Mouse (Mus musculus): ENCODE measurements around the gene Sorbs2. TPM values are rescaled to one million over a fixed set of nuclear protein-coding genes. Genes with fewer than 3 reads are reported as not detected.
A peak's percentile ranks its signal among the peaks of the same experiment; 100 is the strongest.

Sorbs2 gene
- polyA plus RNA-seq, 1 experiment from 2014 or later = 476 TPM

GRCm38 (mm10) chr8:45593711-45594110, 86.1 kb downstream of the Sorbs2 start:
- no peak overlapping the region for H3K4me2 ChIP-seq (ENCODE audit: low read length)
- H3K9me3 ChIP-seq (ENCODE audit: control insufficient read depth, low read length) = no peaks in the 10 kb centered on the region
- H3K4me1 ChIP-seq (ENCODE audit: control insufficient read depth in 2 of 2, insufficient read depth in 2 of 2, low read length in 2 of 2) = peaks cover 7 to 18% of the 10 kb centered on the region in 2 experiments
- H3K27ac ChIP-seq (replicated peaks in 1 of 2; ENCODE audit: control insufficient read depth in 1 of 2, insufficient read depth in 1 of 2, low read depth in 2 of 2, low read length in 2 of 2) = no peak overlapping the region
- no peaks in the 10 kb centered on the region for H3K36me3 ChIP-seq (ENCODE audit: control insufficient read depth, insufficient read depth, low read length)
- H3K27me3 ChIP-seq (ENCODE audit: control insufficient read depth, insufficient read depth, low read length) = no peaks in the 10 kb centered on the region
- no peak overlapping the region for H3K4me3 ChIP-seq (ENCODE audit: control insufficient read depth in 1 of 2, insufficient read depth in 1 of 2, low read depth in 1 of 2, low read length in 2 of 2)
- ATAC-seq (ENCODE audit: insufficient number of reproducible peaks, insufficient read depth, low FRiP score, low read depth) = no peak
- WGBS = 85% methylated on average over 5 of the region's 5 CpGs
- H3K9ac ChIP-seq (ENCODE audit: low read length) = no peak overlapping the region

DNA sequence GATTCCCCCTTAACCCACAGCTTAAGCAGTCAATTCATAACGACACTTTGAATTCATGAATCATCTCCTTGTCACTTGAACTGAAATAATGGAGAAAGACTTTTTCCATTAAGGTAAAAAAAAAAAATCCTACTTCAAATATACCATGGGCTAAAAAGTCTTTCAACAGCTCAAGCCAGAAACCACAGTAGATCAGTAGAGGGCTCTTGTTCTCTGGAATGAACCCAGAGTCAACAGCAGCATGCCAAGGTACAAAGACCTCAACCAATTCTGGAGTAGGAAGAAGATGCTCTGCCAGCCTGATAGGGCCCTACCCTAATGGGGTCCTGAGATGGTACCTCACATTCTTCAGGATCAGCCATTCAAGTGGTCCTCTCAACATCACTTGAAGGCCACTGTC, 88.4 kb downstream of the Sorbs2 start:
- 70% methylated on average over 1 of the region's 1 CpGs for WGBS
- no peak for ATAC-seq (ENCODE audit: insufficient number of reproducible peaks, insufficient read depth, low FRiP score, low read depth)
- H3K9me3 ChIP-seq (ENCODE audit: control insufficient read depth, low read length) = no peaks in the 10 kb centered on the region

DNA sequence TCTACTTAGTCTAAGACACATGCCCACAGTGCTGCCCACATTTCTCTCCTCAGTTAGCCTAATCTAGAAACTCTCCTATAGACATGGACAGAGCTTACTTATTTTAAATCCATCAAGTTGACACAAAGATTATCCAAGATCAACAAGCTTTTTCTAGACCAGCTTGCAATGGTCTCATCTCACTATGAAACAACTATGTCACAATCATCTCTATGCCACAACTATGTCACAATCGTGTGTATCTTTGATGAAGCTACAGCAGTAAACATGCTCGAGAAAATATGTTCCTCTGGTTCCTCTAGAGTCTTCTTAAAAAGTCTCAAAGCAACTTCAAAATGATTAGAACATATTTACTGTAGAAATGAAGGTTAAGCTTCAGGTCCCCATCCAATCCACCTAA, 89.0 kb downstream of the Sorbs2 start:
- H3K9ac ChIP-seq (ENCODE audit: low read length) = no peak overlapping the region
- no peaks in the 10 kb centered on the region for H3K9me3 ChIP-seq (ENCODE audit: control insufficient read depth, low read length)
- no peak for ATAC-seq (ENCODE audit: insufficient number of reproducible peaks, insufficient read depth, low FRiP score, low read depth)
- H3K4me2 ChIP-seq (ENCODE audit: low read length) = no peak overlapping the region
- H3K4me3 ChIP-seq (ENCODE audit: control insufficient read depth in 1 of 2, insufficient read depth in 1 of 2, low read depth in 1 of 2, low read length in 2 of 2) = no peak overlapping the region
- H3K36me3 ChIP-seq (ENCODE audit: control insufficient read depth, insufficient read depth, low read length) = no peaks in the 10 kb centered on the region
- H3K27ac ChIP-seq (replicated peaks in 1 of 2; ENCODE audit: control insufficient read depth in 1 of 2, insufficient read depth in 1 of 2, low read depth in 2 of 2, low read length in 2 of 2) = no peak overlapping the region
- 92% methylated on average over 2 of the region's 2 CpGs for WGBS
- no peaks in the 10 kb centered on the region for H3K27me3 ChIP-seq (ENCODE audit: control insufficient read depth, insufficient read depth, low read length)
- H3K4me1 ChIP-seq (ENCODE audit: control insufficient read depth in 2 of 2, insufficient read depth in 2 of 2, low read length in 2 of 2) = peaks cover 9 to 19% of the 10 kb centered on the region in 2 experiments

More for the DNA sequence above, 88.4 kb downstream of the Sorbs2 start:
- H3K4me3 ChIP-seq (ENCODE audit: control insufficient read depth in 1 of 2, insufficient read depth in 1 of 2, low read depth in 1 of 2, low read length in 2 of 2) = no peak overlapping the region
- H3K4me2 ChIP-seq (ENCODE audit: low read length) = no peak overlapping the region
- H3K9ac ChIP-seq (ENCODE audit: low read length) = no peak overlapping the region
- H3K36me3 ChIP-seq (ENCODE audit: control insufficient read depth, insufficient read depth, low read length) = no peaks in the 10 kb centered on the region
- H3K27ac ChIP-seq (replicated peaks in 1 of 2; ENCODE audit: control insufficient read depth in 1 of 2, insufficient read depth in 1 of 2, low read depth in 2 of 2, low read length in 2 of 2) = no peak overlapping the region
- peaks cover 8 to 21% of the 10 kb centered on the region in 2 experiments for H3K4me1 ChIP-seq (ENCODE audit: control insufficient read depth in 2 of 2, insufficient read depth in 2 of 2, low read length in 2 of 2)
- no peaks in the 10 kb centered on the region for H3K27me3 ChIP-seq (ENCODE audit: control insufficient read depth, insufficient read depth, low read length)

DNA sequence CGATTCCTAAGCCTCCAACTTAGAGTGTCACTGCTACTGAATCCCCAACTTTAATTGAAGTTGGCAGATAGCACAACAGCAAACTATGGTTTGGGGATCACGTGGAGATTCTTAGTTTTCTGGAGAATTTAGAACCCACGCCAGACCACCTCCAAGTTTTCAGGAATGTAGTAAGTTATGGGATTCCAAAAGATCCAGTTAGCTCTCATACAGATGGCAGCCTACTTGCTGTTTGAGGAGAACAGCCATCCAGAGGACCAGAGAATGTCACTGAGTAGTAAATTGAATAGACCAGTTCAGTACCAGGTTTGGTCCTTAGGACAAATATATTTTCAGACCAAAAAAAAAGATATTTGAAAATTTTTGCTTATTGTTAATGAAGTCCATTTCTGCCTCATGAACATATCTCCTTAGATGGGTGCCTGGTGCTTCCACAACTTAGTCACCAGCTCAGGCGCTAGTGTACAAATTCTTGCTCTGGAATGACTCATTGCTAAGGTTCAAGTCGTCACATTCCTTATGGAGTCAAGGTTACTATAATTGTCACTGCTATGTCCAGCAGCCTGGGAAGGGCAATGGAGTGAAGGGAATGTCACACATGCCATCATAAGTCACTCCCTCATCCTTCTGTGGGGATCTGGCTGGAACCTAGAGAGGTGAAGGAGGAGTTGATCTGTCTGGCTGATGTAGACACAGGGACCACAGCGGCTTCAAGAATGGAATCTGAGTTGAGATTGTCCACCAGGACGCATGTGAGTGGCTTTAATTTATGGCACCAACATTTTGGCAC, 90.2 kb downstream of the Sorbs2 start:
- no peaks in the 10 kb centered on the region for H3K27me3 ChIP-seq (ENCODE audit: control insufficient read depth, insufficient read depth, low read length)
- H3K27ac ChIP-seq (replicated peaks in 1 of 2; ENCODE audit: control insufficient read depth in 1 of 2, insufficient read depth in 1 of 2, low read depth in 2 of 2, low read length in 2 of 2) = peak overlapping the region; percentile 93 to 95
- H3K4me2 ChIP-seq (ENCODE audit: low read length) = peak overlapping the region; percentile 33; the same call in 1 of the 2 replicates
- H3K9ac ChIP-seq (ENCODE audit: low read length) = no peak overlapping the region
- no peaks in the 10 kb centered on the region for H3K36me3 ChIP-seq (ENCODE audit: control insufficient read depth, insufficient read depth, low read length)
- WGBS = 44% methylated on average over 7 of the region's 7 CpGs
- H3K9me3 ChIP-seq (ENCODE audit: control insufficient read depth, low read length) = no peaks in the 10 kb centered on the region
- H3K4me1 ChIP-seq (ENCODE audit: control insufficient read depth in 2 of 2, insufficient read depth in 2 of 2, low read length in 2 of 2) = peaks cover 6 to 17% of the 10 kb centered on the region in 2 experiments
- H3K4me3 ChIP-seq (ENCODE audit: control insufficient read depth in 1 of 2, insufficient read depth in 1 of 2, low read depth in 1 of 2, low read length in 2 of 2) = no peak overlapping the region
- peak; percentile 71 for ATAC-seq (ENCODE audit: insufficient number of reproducible peaks, insufficient read depth, low FRiP score, low read depth)

GRCm38 (mm10) chr8:45598883-45599282, 91.3 kb downstream of the Sorbs2 start:
- Histone ChIP-seq H3K9ac (ENCODE audit: low read length) (no peak overlapping the region), H3K9me3 (ENCODE audit: control insufficient read depth, low read length) (no peaks in the 10 kb centered on the region), H3K4me2 (ENCODE audit: low read length) (no peak overlapping the region), H3K4me1 (ENCODE audit: control insufficient read depth in 2 of 2, insufficient read depth in 2 of 2, low read length in 2 of 2) (peaks cover 6 to 17% of the 10 kb centered on the region in 2 experiments), H3K27ac (replicated peaks in 1 of 2; ENCODE audit: control insufficient read depth in 1 of 2, insufficient read depth in 1 of 2, low read depth in 2 of 2, low read length in 2 of 2) (peak overlapping the region in 1 of 2 experiments; percentile 93; a peak in 3 of 4 replicates), H3K4me3 (ENCODE audit: control insufficient read depth in 1 of 2, insufficient read depth in 1 of 2, low read depth in 1 of 2, low read length in 2 of 2) (no peak overlapping the region), H3K36me3 (ENCODE audit: control insufficient read depth, insufficient read depth, low read length) (no peaks in the 10 kb centered on the region), H3K27me3 (ENCODE audit: control insufficient read depth, insufficient read depth, low read length) (no peaks in the 10 kb centered on the region)
- no peak for ATAC-seq (ENCODE audit: insufficient number of reproducible peaks, insufficient read depth, low FRiP score, low read depth)
- 74% methylated on average over 2 of the region's 2 CpGs for WGBS

- peak overlapping the region in 1 of 2 experiments; percentile 11; a peak in 1 of 4 replicates for H3K27ac ChIP-seq (replicated peaks in 1 of 2; ENCODE audit: control insufficient read depth in 1 of 2, insufficient read depth in 1 of 2, low read depth in 2 of 2, low read length in 2 of 2)
- no peaks in the 10 kb centered on the region for H3K36me3 ChIP-seq (ENCODE audit: control insufficient read depth, insufficient read depth, low read length)
- H3K4me3 ChIP-seq (ENCODE audit: control insufficient read depth in 1 of 2, insufficient read depth in 1 of 2, low read depth in 1 of 2, low read length in 2 of 2) = no peak overlapping the region
- H3K9me3 ChIP-seq (ENCODE audit: control insufficient read depth, low read length) = no peaks in the 10 kb centered on the region
- H3K4me1 ChIP-seq (ENCODE audit: control insufficient read depth in 2 of 2, insufficient read depth in 2 of 2, low read length in 2 of 2) = peaks cover 6 to 17% of the 10 kb centered on the region in 2 experiments
- 66% methylated on average over 4 of the region's 4 CpGs for WGBS
- no peak overlapping the region for H3K9ac ChIP-seq (ENCODE audit: low read length)
- ATAC-seq (ENCODE audit: insufficient number of reproducible peaks, insufficient read depth, low FRiP score, low read depth) = no peak
- H3K27me3 ChIP-seq (ENCODE audit: control insufficient read depth, insufficient read depth, low read length) = no peaks in the 10 kb centered on the region
- H3K4me2 ChIP-seq (ENCODE audit: low read length) = no peak overlapping the region
Measured at GRCm38 (mm10) chr8:45602019-45602418, 94.4 kb downstream of the Sorbs2 start.

DNA sequence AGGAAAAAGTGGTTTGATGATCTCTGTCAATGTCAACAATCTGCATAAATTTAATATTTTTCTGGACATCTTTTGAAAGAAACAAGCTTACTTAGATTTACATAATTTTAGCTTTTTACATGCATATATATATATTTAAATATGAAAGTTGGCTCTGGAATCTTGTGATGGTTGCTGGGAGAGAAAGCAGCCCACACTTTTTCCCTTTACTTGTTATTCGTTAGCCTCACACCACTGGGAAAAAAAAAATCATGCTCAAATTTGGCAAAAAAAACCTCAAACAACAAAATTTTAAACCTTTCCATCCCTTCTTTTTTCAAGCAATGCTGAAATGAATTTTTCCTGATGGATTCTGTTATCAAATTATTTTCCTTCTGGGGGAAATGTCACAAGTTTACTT, 97.8 kb downstream of the Sorbs2 start:
- Histone ChIP-seq H3K9me3 (ENCODE audit: control insufficient read depth, low read length) (no peaks in the 10 kb centered on the region), H3K27ac (replicated peaks in 1 of 2; ENCODE audit: control insufficient read depth in 1 of 2, insufficient read depth in 1 of 2, low read depth in 2 of 2, low read length in 2 of 2) (no peak overlapping the region), H3K4me3 (ENCODE audit: control insufficient read depth in 1 of 2, insufficient read depth in 1 of 2, low read depth in 1 of 2, low read length in 2 of 2) (no peak overlapping the region), H3K9ac (ENCODE audit: low read length) (no peak overlapping the region), H3K27me3 (ENCODE audit: control insufficient read depth, insufficient read depth, low read length) (no peaks in the 10 kb centered on the region), H3K4me2 (ENCODE audit: low read length) (no peak overlapping the region), H3K36me3 (ENCODE audit: control insufficient read depth, insufficient read depth, low read length) (no peaks in the 10 kb centered on the region), H3K4me1 (ENCODE audit: control insufficient read depth in 2 of 2, insufficient read depth in 2 of 2, low read length in 2 of 2) (peaks cover 4 to 17% of the 10 kb centered on the region in 2 experiments)
- ATAC-seq (ENCODE audit: insufficient number of reproducible peaks, insufficient read depth, low FRiP score, low read depth) = no peak
- 83% methylated on average over 1 of the region's 1 CpGs for WGBS
